Mouse (Mus musculus): ENCODE data around the gene Nt5dc2. TPM values are rescaled to one million over a fixed set of nuclear protein-coding genes. Genes with fewer than 3 reads are reported as not detected.

The Nt5dc2 gene
- polyA plus RNA-seq, 1 experiment from 2014 or later = 277 TPM

DNA sequence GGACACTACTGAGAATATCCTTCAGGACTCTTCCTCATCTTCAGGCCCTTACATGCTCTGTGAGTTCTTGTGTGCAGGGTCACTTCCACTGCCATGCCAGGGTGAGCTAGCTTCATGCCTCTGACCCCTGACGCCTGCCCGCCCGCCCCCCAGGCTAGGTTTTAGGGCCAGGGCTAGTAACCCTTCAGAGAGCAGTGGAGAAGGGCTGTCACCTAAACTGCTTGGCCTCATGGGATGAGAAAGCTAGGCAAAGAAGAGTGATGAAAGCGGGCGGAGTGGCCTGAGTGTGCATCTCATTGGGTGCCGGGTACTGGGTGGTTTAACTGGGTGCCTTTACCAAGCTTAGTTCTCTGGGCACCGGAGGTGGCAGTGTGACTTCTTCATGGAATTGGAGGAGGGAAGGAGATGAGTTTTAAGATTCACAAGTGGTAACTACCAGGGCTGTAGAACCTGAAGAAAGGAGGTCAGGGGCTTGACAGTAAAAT is 1.7 kb downstream of the Nt5dc2 start:
- peak overlapping the region; percentile 62 for H3K4me2 ChIP-seq (replicated peaks)
- 0 out of 2 replicates have a peak overlapping the region, but pooled peaks have one; percentile 78 for H3K9ac ChIP-seq
- ATAC-seq (ENCODE audit: low FRiP score) (no peak), DNase-seq (ENCODE audit: low spot score) (no peak)
- H3K27ac ChIP-seq = no peak overlapping the region
- no peaks in the 10 kb centered on the region for H3K9me3 ChIP-seq (ENCODE audit: control insufficient read depth, low read length)
- H3K36me3 ChIP-seq (replicated peaks; ENCODE audit: control insufficient read depth, insufficient read depth) = peaks cover 29% of the 10 kb centered on the region
- WGBS = 84% methylated on average over 7 of the region's 7 CpGs
- no peaks in the 10 kb centered on the region for H3K27me3 ChIP-seq (ENCODE audit: control insufficient read depth, insufficient read depth, low read length)
- H3K4me3 ChIP-seq (replicated peaks; ENCODE audit: low read length) = peak overlapping the region; percentile 85
- H3K4me1 ChIP-seq (replicated peaks; ENCODE audit: control insufficient read depth, insufficient read depth, low read length) = peaks cover 31% of the 10 kb centered on the region

- DNase-seq (ENCODE audit: low spot score) (no peak), ATAC-seq (ENCODE audit: low FRiP score) (no peak)
- peaks cover 30% of the 10 kb centered on the region for H3K4me1 ChIP-seq (replicated peaks; ENCODE audit: control insufficient read depth, insufficient read depth, low read length)
- H3K4me2 ChIP-seq (replicated peaks) = peak overlapping the region; percentile 62
- 76% methylated on average over 11 of the region's 11 CpGs for WGBS
- H3K9ac ChIP-seq = 0 out of 2 replicates have a peak overlapping the region, but pooled peaks have one; percentile 9
- peaks cover 35% of the 10 kb centered on the region for H3K36me3 ChIP-seq (replicated peaks; ENCODE audit: control insufficient read depth, insufficient read depth)
- no peaks in the 10 kb centered on the region for H3K27me3 ChIP-seq (ENCODE audit: control insufficient read depth, insufficient read depth, low read length)
- no peaks in the 10 kb centered on the region for H3K9me3 ChIP-seq (ENCODE audit: control insufficient read depth, low read length)
- H3K27ac ChIP-seq = no peak overlapping the region; the same call in 1 of the 2 replicates
- H3K4me3 ChIP-seq (replicated peaks; ENCODE audit: low read length) = no peak overlapping the region
Observed at GRCm38 (mm10) chr14:31133023-31133665, 2.3 kb downstream of the Nt5dc2 start.

GRCm38 (mm10) chr14:31134015-31135000 is 3.5 kb downstream of the Nt5dc2 start:
- 81% methylated on average over 25 of the region's 25 CpGs for WGBS
- Histone ChIP-seq H3K4me1 (replicated peaks; ENCODE audit: control insufficient read depth, insufficient read depth, low read length) (peaks cover 30% of the 10 kb centered on the region), H3K36me3 (replicated peaks; ENCODE audit: control insufficient read depth, insufficient read depth) (peaks cover 46% of the 10 kb centered on the region), H3K27me3 (ENCODE audit: control insufficient read depth, insufficient read depth, low read length) (no peaks in the 10 kb centered on the region), H3K27ac (no peak overlapping the region), H3K9me3 (ENCODE audit: control insufficient read depth, low read length) (no peaks in the 10 kb centered on the region), H3K9ac (no peak overlapping the region), H3K4me3 (replicated peaks; ENCODE audit: low read length) (no peak overlapping the region), H3K4me2 (replicated peaks) (no peak overlapping the region)
- DNase-seq (ENCODE audit: low spot score) (peak; percentile 29), ATAC-seq (ENCODE audit: low FRiP score) (no peak)

DNA sequence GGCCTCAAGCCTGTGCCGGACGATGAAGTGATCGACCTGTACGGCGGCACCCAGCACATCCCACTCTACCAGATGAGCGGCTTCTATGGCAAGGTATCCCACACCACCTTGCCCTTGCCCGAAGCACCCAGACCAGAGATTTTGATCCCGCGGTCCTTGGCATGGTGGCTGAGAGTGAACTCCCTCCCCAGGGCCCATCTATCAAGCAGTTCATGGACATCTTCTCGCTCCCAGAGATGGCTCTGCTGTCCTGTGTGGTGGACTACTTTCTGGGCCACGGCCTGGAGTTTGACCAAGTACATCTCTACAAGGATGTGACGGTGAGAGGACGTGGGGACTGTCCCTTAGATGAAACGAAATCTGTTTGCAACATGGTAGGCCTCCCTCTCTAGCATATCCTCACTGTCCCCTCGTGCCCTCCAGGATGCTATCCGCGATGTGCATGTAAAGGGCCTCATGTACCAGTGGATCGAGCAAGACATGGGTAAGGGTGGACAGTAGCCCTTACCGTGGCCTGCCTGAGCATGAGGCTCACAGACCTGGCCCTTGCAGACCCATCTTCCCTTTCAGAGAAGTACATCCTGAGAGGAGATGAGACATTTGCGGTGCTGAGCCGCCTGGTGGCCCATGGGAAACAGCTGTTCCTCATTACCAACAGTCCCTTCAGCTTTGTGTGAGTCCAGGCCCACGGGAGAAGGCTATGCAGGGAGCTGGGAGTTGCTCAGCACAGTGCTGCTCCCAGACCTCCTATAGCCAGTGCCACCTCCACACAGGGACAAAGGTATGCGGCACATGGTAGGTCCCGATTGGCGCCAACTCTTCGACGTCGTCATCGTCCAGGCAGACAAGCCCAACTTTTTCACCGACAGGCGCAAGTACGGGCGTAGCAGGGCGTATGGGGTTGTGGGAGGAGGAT is 4.9 kb downstream of the Nt5dc2 start:
- DNase-seq (ENCODE audit: low spot score) (no peak), ATAC-seq (ENCODE audit: low FRiP score) (no peak)
- WGBS = 96% methylated on average over 34 of the region's 34 CpGs
- H3K9ac ChIP-seq = no peak overlapping the region
- no peak overlapping the region for H3K4me3 ChIP-seq (replicated peaks; ENCODE audit: low read length)
- no peak overlapping the region for H3K4me2 ChIP-seq (replicated peaks)
- no peaks in the 10 kb centered on the region for H3K9me3 ChIP-seq (ENCODE audit: control insufficient read depth, low read length)
- no peaks in the 10 kb centered on the region for H3K27me3 ChIP-seq (ENCODE audit: control insufficient read depth, insufficient read depth, low read length)
- H3K4me1 ChIP-seq (replicated peaks; ENCODE audit: control insufficient read depth, insufficient read depth, low read length) = peaks cover 24% of the 10 kb centered on the region
- H3K36me3 ChIP-seq (replicated peaks; ENCODE audit: control insufficient read depth, insufficient read depth) = peaks cover 60% of the 10 kb centered on the region
- no peak overlapping the region for H3K27ac ChIP-seq

GRCm38 (mm10) chr14:31136411-31137280 is 5.8 kb downstream of the Nt5dc2 start:
- H3K36me3 ChIP-seq (replicated peaks; ENCODE audit: control insufficient read depth, insufficient read depth) = peaks cover 69% of the 10 kb centered on the region
- H3K9ac ChIP-seq = no peak overlapping the region
- H3K4me3 ChIP-seq (replicated peaks; ENCODE audit: low read length) = no peak overlapping the region
- 88% methylated on average over 26 of the region's 26 CpGs for WGBS
- no peak overlapping the region for H3K4me2 ChIP-seq (replicated peaks)
- H3K27ac ChIP-seq = no peak overlapping the region
- no peaks in the 10 kb centered on the region for H3K9me3 ChIP-seq (ENCODE audit: control insufficient read depth, low read length)
- peaks cover 24% of the 10 kb centered on the region for H3K4me1 ChIP-seq (replicated peaks; ENCODE audit: control insufficient read depth, insufficient read depth, low read length)
- no peaks in the 10 kb centered on the region for H3K27me3 ChIP-seq (ENCODE audit: control insufficient read depth, insufficient read depth, low read length)
- DNase-seq (ENCODE audit: low spot score) = no peak
- ATAC-seq (ENCODE audit: low FRiP score) = no peak

- Histone ChIP-seq H3K9me3 (ENCODE audit: control insufficient read depth, low read length) (no peaks in the 10 kb centered on the region), H3K4me3 (replicated peaks; ENCODE audit: low read length) (no peak overlapping the region), H3K36me3 (replicated peaks; ENCODE audit: control insufficient read depth, insufficient read depth) (peaks cover 70% of the 10 kb centered on the region), H3K9ac (no peak overlapping the region), H3K27ac (no peak overlapping the region), H3K27me3 (ENCODE audit: control insufficient read depth, insufficient read depth, low read length) (no peaks in the 10 kb centered on the region), H3K4me2 (replicated peaks) (no peak overlapping the region), H3K4me1 (replicated peaks; ENCODE audit: control insufficient read depth, insufficient read depth, low read length) (peaks cover 19% of the 10 kb centered on the region)
- no peak for ATAC-seq (ENCODE audit: low FRiP score)
- WGBS = 82% methylated on average over 10 of the region's 10 CpGs
- DNase-seq (ENCODE audit: low spot score) = no peak
Observed at GRCm38 (mm10) chr14:31137281-31137595, 6.4 kb downstream of the Nt5dc2 start.

- Histone ChIP-seq H3K4me3 (replicated peaks; ENCODE audit: low read length) (no peak overlapping the region), H3K4me2 (replicated peaks) (no peak overlapping the region), H3K9me3 (ENCODE audit: control insufficient read depth, low read length) (no peaks in the 10 kb centered on the region), H3K27me3 (ENCODE audit: control insufficient read depth, insufficient read depth, low read length) (no peaks in the 10 kb centered on the region), H3K9ac (no peak overlapping the region), H3K4me1 (replicated peaks; ENCODE audit: control insufficient read depth, insufficient read depth, low read length) (peaks cover 13% of the 10 kb centered on the region), H3K36me3 (replicated peaks; ENCODE audit: control insufficient read depth, insufficient read depth) (peaks cover 70% of the 10 kb centered on the region), H3K27ac (no peak overlapping the region)
- ATAC-seq (ENCODE audit: low FRiP score) (no peak), DNase-seq (ENCODE audit: low spot score) (no peak)
- WGBS = 73% methylated on average over 11 of the region's 11 CpGs
Observed at GRCm38 (mm10) chr14:31137791-31138190, 6.9 kb downstream of the Nt5dc2 start.

DNA sequence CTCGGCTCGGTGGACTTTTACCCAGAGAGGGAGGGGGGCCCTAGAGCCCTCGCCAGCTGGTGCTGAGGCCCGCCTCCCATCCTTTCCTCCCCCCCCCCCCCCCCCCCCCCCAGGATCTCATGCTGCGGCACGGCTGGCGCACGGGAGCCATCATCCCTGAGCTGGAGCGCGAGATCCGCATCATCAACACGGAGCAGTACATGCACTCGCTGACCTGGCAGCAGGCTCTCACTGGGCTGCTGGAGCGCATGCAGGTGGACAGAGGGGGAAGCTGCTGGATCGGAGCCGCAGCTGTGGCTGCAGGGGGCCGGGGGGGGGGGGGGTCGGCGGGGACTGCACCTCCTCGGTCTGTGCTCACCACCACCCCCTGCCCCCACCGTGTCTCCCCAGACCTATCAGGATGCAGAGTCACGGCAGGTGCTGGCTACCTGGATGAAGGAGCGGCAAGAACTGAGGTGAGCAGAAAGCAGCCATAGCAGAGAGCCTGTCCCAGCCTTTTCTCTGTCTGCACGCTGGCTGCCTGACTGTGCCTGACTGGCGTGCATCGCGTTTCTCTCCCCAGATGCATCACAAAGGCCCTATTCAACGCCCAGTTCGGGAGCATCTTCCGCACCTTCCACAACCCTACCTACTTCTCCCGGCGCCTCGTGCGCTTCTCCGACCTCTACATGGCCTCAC is 7.5 kb downstream of the Nt5dc2 start:
- H3K4me3 ChIP-seq (replicated peaks; ENCODE audit: low read length) = no peak overlapping the region
- no peak overlapping the region for H3K9ac ChIP-seq
- H3K27ac ChIP-seq = no peak overlapping the region
- no peaks in the 10 kb centered on the region for H3K27me3 ChIP-seq (ENCODE audit: control insufficient read depth, insufficient read depth, low read length)
- H3K4me2 ChIP-seq (replicated peaks) = no peak overlapping the region
- H3K9me3 ChIP-seq (ENCODE audit: control insufficient read depth, low read length) = no peaks in the 10 kb centered on the region
- ATAC-seq (ENCODE audit: low FRiP score) (0 out of 2 replicates have a peak, but pooled peaks have one; percentile 28), DNase-seq (ENCODE audit: low spot score) (no peak)
- WGBS = 80% methylated on average over 21 of the region's 35 CpGs
- peaks cover 7% of the 10 kb centered on the region for H3K4me1 ChIP-seq (replicated peaks; ENCODE audit: control insufficient read depth, insufficient read depth, low read length)
- peaks cover 70% of the 10 kb centered on the region for H3K36me3 ChIP-seq (replicated peaks; ENCODE audit: control insufficient read depth, insufficient read depth)

Measured in hindbrain, embryonic 14.5 days (tissue).